Mouse (Mus musculus) brain, adult 2 months (tissue): Measurements from ENCODE around the gene RPS10-NUDT3.
A peak's percentile ranks its signal among the peaks of the same experiment; 100 is the strongest.
"Not testable (repeated sequence)": the region's sequence is repeated elsewhere in the genome, so short reads cannot be mapped to it uniquely, and the experiment has no call there.

ENCODE experiments used
- DNase-seq: peaks from one replicate; pipeline ENCODE4 v3.0.0; 2011; ENCODE audit warnings: low read depth, low spot score

RPS10-NUDT3 gene

GRCm38 (mm10) chr17:27642491-27643062, 7.6 kb upstream of the RPS10-NUDT3 start:
- peak; percentile 99 for DNase-seq

- not testable (repeated sequence) for DNase-seq
Measured at GRCm38 (mm10) chr17:27639851-27640250, 4.8 kb upstream of the RPS10-NUDT3 start.

- DNase-seq, result peak; percentile 95
Measured at GRCm38 (mm10) chr17:27638921-27639332, 3.9 kb upstream of the RPS10-NUDT3 start.

GRCm38 (mm10) chr17:27637333-27637732, 2.3 kb upstream of the RPS10-NUDT3 start:
- peak; percentile 77 for DNase-seq

- peak; percentile 57 for DNase-seq
Measured at GRCm38 (mm10) chr17:27636132-27637020, 1.4 kb upstream of the RPS10-NUDT3 start, which contains the start of gene Rps10. Rps10 (minus strand) TSS chr17:27636669.

GRCm38 (mm10) chr17:27635575-27635903, 517 bp upstream of the RPS10-NUDT3 start:
- DNase-seq, result not testable (repeated sequence)

DNA sequence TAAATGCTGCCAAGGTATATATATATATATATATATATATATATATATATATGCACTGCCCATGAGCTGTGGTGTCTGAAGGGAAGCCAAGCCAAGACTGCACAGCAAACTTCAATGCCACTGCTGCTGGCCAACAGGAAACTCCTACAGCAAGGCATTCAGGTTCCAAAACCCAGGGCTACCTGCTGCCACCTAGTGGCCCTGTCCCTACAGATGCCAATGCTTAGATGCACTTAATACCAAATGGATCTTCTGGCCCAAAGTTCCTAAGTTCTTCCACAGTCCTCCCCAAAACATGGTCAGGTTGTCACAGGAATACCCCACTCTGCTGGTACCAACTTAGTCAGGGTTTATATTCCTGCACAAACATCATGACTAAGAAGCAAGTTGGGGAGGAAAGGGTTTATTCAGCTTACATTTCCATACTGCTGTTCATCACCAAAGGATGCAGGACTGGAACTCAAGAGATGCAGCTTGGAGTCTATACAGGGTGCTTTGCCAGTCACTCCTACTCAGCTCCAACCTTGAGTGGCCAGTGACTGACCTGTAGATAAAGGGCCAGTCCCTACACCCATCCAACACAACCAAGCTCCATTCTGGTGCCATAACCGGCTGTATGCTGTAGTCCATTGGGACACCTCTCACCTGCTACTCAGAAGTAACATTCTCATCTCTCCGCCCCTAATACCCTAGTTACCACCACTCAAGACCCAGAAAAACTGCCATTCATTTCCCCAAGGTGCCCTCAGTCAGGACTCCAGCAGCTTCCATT, 5.6 kb downstream of the RPS10-NUDT3 start:
- DNase-seq, result peak; percentile 94

GRCm38 (mm10) chr17:27628376-27628775, 6.6 kb downstream of the RPS10-NUDT3 start:
- DNase-seq, result no peak

DNA sequence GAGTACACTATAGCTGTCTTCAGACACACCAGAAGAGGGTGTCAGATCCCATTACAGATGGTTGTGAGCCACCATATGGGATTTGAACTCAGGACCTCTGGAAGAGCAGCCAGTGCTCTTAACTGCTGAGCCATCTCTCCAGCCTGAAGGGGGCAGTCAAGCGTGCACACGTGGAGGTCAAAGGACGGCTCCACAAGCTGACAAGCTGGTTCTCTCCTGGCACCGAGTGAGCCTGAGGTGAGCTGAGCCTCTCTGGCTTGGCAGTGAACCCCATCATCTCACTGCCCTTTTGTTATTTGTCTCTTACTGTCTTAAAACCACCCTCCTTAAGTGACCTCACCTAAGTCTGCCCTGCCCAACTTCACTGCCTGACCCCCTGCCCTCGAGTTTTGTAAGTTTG, 7.6 kb downstream of the RPS10-NUDT3 start:
- no peak for DNase-seq

DNA sequence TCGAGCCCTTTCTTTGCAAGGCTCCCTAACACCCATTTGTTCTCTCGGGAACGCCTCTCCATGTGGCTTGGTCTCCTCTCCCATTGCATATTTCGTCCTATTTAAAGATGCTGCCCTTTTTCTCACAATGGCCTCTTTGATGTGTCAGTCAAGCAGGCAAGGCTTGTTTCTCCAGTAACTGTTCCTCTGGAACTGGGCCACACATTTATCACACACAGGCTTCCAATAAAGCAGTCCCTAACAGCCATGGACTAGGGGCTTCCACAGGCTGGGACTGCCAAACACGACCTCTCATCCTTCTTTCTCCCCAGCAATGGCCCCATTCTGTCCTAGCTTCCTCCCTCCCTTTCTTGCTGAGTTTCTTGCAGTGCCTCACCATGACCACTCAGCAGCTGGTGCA, 8.3 kb downstream of the RPS10-NUDT3 start:
- peak; percentile 86 for DNase-seq

GRCm38 (mm10) chr17:27625455-27626251, 9.4 kb downstream of the RPS10-NUDT3 start:
- no peak for DNase-seq

DNA sequence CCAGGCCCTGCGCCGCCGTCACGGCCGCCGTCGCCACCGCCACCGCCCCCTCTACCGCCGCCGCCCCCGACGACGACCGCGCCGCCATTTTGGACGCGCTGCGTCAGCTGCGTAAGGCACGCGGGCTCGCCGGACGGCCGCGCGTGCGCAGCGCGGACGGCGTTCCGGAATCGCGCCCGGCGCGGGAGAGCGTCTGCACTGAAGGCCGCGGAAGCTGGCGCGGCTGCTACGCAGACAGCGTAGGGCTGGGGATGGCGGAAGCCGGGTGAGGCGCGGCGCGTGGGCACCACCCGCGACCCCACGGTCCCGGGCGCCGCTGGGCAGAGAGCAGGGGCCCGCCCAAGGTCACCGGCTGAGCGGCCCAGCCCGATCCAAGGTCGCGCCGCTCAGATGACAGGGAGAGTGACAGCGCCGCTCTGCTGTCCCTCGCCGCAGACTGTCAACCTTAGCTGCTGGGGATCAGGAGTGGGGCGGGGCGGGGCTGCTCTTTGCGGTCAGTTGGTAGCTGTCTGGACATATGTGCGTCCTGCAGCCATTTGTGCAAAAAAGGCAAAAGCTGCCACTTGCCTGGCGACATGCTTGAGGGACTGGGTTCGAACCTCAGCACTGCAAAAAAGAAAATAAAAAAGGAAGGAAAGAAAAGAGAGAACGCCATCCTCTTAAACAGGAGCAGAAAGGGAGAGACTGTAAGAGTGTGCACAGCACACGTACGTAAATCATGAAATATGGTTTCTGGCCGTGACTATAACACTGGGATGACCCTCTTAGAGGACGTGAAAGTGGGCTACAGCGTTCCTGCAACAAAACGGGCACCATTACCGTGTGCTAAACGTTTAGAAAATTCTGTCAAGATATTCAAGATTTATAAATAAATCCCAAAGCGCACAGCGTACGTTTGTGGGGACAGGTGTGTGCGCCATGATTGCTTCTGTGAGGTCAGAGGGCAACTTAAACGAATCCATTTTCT, 11.4 kb downstream of the RPS10-NUDT3 start, which contains the start of gene Nudt3:
TSS of gene Nudt3 (minus strand) at position 136 of the 967 bp plus-strand sequence.
- DNase-seq, result peak; percentile 97

DNA sequence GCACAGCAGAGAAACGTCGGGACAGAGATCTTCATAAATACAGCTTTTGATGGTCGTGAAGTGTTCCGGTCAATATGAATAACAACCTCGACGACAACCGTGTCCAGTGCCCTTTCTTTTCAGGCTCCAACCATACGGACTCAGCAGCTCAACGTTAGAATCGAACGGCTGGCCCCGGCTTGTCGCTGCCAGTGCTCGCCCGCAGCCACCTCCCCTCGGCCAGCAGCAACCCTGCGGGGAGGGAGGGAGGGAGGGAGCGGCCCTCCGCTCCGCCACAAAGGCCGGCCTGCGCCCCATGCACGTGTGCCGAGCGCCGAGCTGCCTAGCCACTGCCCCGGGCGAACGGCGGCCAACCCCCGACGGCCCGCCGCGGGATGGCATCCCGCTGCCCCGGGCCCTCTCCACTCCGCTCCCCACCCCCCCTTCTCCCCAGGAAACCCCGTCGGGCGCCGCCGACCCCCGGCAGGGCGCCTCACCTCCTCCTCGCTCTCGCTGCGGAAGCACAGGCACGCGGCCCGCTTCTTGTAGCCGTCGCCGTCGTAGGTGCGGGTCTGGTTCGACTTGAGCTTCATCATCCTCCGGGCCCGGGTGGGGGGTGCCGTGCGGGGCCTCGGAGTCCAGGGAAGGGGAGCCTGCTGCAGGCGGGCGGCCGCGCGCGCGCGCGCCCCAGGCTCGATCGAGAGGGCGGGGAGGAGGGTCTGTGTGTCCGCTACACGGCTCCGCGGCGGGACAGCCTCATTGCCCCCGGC, 12.2 kb downstream of the RPS10-NUDT3 start:
- DNase-seq, result peak; percentile 84

- peak; percentile 67 for DNase-seq
Measured at GRCm38 (mm10) chr17:27621705-27622531, 13.1 kb downstream of the RPS10-NUDT3 start.

GRCm38 (mm10) chr17:27621161-27621560, 13.9 kb downstream of the RPS10-NUDT3 start:
- peak; percentile 45 for DNase-seq

- DNase-seq, result peak; percentile 38
Measured at GRCm38 (mm10) chr17:27615388-27615787, 19.6 kb downstream of the RPS10-NUDT3 start.

- DNase-seq, result peak; percentile 69
Measured at GRCm38 (mm10) chr17:27613016-27613415, 22.0 kb downstream of the RPS10-NUDT3 start.

DNA sequence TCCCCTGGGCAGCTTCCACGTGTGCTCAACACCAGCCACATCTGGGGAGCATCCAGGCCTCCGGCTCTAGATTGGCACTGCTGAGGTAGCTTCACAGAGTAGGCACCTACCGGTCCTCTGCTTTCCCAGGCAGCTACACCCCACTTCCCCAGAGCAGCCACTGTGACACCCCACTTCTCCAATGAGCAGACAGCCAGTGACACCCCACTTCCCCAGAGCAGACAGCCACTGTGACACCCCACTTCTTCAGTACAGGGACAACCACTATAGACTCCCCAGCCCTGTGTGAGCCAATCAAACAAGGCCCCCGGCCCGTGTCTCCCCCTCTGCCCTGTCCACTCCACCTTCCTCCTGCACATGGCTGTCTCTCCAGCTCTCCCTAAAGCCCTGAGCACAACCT, 23.0 kb downstream of the RPS10-NUDT3 start:
- DNase-seq, result no peak
